Mouse (Mus musculus) lung, postnatal 36 days (tissue): ENCODE results near the gene Zfp467.

Experiments
- DNase-seq: peaks from one replicate; pipeline ENCODE4 v3.0.0; 2022; ENCODE audit warnings: mixed read lengths

The Zfp467 gene

DNA sequence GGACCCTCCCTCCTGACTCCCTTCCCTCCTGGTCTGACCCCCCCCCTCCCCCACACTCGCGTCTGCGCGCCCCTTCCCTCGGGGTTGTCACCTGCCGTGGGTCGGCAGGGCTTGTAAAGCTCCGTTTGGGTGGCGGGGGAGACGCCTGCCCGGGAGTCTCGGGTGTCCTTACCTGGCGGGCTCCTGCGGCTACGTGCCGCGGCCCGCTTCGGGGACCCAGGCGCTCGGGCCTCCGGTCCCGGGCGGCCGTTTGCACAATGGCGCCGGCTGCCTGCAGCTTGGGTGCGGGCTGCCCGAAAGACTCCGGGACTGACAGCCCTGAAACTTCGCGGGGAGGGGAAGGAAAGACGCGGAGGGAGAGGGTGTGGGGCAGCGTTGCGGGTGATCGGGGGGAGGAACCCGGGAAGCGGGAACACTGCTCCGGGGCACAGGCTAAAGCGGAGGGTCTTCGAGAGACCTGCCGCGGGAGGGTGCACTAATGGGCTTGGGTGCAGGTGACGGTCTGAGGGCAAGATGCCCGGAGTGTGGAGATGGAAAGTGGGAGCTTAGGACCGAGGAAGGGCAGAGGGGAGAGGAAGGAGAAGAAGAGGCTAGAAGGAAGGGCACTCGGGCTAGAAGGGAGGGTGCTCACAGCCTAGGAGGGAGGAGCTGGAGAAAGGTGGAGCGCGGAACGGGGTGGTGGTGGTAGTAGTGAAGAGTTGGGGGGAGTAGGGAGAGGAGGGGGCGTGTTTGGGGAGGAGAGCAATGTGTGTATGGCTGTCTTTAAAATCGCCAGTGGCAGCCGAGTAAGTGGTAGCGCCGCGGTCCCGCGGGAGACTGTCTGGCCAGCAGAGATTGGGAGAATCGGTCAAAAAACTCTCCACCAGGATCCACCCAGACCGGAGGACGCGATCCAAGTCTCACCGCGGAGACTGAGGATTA lies at the start of gene Zfp467:
Gene Zfp467 (minus strand): TSS at position 645 of the 921 bp plus-strand sequence.
- DNase-seq, result peak; percentile 67

- DNase-seq, result no peak
These were observed 47.6 kb upstream of the Zfp467 start for GRCm38 (mm10) chr6:48493136-48493730.

- DNase-seq, result peak; percentile 68
These were observed 45.7 kb upstream of the Zfp467 start for GRCm38 (mm10) chr6:48491361-48491760.

GRCm38 (mm10) chr6:48489741-48490140 lies 44.1 kb upstream of the Zfp467 start:
- no peak for DNase-seq

DNA sequence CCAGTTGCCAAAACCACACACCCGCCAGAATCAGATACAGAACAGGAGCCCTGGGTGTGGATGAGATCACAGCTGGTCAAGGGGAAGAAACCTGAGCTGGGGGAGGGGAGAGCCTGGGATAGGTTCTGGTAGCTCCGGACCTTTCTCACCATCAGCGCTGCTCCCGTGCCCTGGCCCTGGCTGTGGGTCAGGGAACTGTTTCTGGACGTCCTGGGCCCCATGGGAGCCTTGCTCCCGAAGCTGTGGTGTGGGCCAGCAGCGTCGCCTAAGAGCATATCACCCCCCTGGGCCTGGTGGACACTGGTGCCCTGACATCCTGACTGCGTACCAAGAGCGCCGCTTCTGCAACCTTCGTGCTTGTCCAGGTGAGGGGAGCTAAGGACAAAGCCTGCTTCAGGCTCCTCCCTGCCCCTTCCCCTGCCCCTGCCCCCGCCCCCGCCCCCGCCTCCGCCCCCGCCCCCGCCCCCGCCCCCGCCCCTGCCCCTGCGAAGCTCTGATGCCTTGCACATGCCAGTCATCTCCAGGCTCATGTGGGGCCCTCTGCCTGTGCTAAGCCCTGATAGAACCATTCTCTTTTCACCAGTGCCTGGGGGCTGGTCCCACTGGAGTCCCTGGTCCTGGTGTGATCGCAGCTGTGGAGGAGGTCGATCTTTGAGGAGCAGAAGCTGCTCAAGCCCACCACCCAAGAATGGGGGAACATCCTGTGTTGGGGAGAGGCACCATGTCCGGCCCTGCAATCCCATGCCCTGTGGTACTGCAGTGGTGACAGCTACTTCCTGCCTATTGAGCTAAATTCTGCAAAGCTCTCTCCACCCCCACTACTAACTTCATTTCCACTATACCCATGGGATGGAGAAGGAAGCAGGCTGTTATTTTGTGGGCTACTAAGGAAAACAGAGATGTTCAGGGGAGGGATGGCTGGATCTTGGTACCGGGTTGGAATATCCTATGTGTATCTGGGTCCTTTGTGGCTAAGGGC lies 42.4 kb upstream of the Zfp467 start:
- DNase-seq, result peak; percentile 7

GRCm38 (mm10) chr6:48482501-48482900 lies 36.9 kb upstream of the Zfp467 start:
- DNase-seq, result no peak

DNA sequence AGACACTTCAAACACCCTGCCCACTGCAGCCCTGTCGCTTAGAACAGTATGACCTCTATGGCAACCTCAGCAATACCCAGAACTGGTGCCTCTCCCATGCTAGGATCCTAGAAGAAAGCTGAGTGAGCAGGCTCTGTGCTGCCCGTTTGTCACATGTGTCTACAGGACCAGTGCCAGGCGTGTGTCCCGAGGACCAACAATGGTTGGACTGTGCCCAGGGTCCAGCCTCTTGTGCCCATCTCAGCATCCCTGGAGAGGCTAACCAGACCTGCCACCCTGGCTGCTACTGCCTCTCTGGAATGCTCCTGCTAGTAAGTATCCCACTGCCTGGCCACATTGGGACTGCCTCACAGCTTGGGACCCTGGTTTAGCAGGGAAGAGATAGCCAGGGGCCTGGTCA lies 32.8 kb upstream of the Zfp467 start:
- no peak for DNase-seq

DNA sequence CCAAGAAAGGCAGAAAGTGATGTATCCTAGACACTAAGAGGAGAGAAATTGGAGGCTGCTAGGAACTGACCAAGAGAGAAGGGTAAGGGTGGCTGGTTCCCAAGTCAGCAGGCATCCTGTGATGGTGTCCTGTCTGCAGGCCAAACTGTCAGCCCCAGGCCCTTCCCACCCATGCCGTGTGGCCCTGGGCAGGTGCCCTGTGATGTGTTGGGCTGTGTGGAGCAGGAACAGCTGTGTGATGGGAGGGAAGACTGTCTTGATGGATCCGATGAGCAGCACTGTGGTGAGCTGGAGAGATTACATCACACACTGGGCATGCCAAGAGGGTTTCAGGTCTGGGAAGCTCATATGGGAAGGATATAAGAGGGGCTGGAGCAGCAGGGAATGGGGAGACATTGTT lies 25.1 kb upstream of the Zfp467 start:
- DNase-seq, result no peak

- DNase-seq, result no peak
These were observed 21.9 kb upstream of the Zfp467 start for GRCm38 (mm10) chr6:48467490-48467889.

- no peak for DNase-seq
These were observed 21.1 kb upstream of the Zfp467 start for GRCm38 (mm10) chr6:48466715-48467114.

- DNase-seq, result no peak
These were observed 19.5 kb upstream of the Zfp467 start for GRCm38 (mm10) chr6:48464966-48465679.

GRCm38 (mm10) chr6:48452771-48453170 lies 7.1 kb upstream of the Zfp467 start:
- no peak for DNase-seq

DNA sequence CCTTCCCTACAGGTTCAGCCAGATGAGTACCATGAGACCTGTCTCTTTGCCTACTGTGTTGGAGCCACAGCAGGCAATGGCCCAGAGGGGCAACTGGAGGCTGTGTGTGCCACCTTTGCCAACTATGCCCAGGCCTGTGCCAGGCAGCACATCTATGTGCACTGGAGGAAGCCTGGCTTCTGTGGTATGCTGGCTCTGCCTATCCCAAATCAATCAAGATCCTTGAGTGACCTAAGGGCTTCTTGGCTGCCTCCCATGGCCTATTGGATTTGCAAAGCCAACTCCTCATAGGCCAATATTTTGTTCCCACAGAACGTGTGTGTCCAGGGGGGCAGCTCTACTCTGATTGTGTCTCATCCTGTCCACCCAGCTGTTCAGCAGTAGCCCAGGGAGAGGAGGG lies 6.5 kb upstream of the Zfp467 start:
- DNase-seq, result no peak

- DNase-seq, result no peak
These were observed 2.9 kb upstream of the Zfp467 start for GRCm38 (mm10) chr6:48448527-48448926.

DNA sequence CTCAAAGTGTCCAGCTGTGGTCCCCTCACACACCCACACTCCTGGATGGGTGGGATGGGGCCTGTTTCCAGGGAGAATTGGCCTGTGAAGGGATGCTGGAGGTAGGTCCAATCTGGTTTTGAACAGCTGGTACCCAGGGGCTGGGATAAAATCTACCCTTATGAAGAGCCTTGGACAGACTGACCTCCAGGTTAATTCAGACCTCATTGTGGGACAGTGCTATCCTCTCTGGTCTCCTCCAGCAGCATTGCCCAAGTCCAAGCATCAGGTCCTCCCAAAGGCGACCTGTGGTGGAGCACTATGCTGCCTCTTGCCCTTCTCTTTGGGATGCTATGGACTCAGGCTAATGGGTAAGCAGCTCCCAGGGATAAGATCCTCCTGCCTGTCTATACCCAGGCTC lies 2.3 kb upstream of the Zfp467 start, which contains the start of gene Sspo:
Gene Sspo (plus strand): TSS at position 301 of the 400 bp plus-strand sequence.
- no peak for DNase-seq

DNA sequence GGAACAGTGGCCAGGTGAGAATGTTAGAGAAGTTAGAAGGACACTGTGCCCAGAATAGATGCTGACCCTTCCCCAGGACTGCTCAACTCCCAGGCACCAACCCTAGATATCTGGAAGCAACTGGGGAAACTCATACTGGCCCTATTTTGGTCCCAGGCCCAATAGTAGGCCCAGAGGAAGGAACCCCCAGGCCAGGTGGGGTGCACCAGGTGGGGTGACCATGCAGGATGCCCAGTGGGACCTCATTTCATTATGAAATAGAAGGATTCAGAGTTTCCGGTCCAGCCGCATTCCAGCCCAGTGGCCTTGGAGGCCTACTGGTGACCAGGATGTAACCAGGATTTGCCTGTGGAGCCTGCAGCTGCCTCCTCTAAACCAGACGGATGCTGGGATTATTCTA lies 1.3 kb upstream of the Zfp467 start:
- no peak for DNase-seq

DNA sequence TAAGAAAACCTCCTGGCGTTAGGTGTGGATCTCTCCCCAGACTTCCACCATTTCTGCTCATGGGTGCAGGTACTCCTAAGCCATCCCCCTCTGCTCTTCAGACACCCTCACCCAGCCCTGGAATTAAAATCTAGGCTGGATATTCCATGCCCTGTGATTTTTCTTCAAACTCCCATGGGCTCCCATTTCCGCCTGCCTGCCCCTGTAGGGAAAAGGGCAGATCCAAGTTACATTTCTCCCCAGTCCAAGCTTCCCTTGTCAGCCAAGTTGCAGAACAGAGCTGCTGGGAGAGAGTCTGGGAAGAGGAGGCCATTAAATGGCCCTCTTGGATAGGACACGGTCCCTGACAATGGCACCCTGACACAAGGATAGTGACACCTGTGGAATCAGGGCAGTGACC lies 631 bp upstream of the Zfp467 start:
- DNase-seq, result no peak

GRCm38 (mm10) chr6:48444310-48445180 lies 1.1 kb downstream of the Zfp467 start:
- DNase-seq, result peak; percentile 89

GRCm38 (mm10) chr6:48443592-48444309 lies 1.9 kb downstream of the Zfp467 start:
- peak; percentile 96 for DNase-seq

GRCm38 (mm10) chr6:48440306-48441014 lies 5.2 kb downstream of the Zfp467 start:
- no peak for DNase-seq
